Mouse (Mus musculus): ENCODE measurements around the gene Camkk2. TPM values are rescaled to one million over a fixed set of nuclear protein-coding genes. Genes with fewer than 3 reads are reported as not detected.
A peak's percentile ranks its signal among the peaks of the same experiment; 100 is the strongest.

Camkk2 gene
- polyA plus RNA-seq, 1 experiment from 2014 or later: 29.3 TPM

DNA sequence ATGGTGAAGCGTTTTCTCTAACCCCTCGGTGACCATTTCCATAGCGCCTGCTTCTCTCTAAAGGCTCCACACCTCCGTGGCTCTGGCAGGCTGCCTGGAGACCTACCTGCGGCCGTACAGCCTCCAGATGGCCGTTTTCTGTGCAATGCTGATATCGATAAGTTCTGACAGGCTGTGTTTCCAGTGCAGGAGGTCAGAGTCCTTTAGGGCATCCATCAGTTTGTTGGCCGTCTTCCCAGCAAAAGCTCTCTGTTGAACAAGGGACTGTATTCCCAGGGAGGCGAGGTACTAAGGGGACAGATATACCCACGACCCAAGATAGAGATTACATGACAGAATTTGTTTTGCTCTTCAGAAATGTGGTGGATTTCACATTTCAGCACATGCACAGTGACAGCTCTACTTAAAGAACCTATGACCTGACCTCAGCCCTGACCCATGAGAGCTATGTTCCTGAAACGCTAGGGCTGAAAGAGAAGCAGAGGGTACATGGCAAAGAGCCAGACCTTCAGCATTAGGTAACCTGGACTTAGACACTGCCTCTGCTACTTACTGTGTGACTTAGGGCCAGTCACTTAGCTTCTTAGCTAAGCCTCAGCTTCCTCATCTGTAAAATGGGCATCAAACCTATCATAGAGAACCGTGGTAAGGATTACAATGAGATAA lies 21.3 kb upstream of the Camkk2 start:
- no peaks in the 10 kb centered on the region for H3K4me1 ChIP-seq (replicated peaks)
- H3K4me3 ChIP-seq: no peak overlapping the region
- no peaks in the 10 kb centered on the region for H3K9me3 ChIP-seq
- peaks cover 98% of the 10 kb centered on the region for H3K36me3 ChIP-seq
- DNase-seq (ENCODE audit: low spot score): no peak
- H3K27ac ChIP-seq: no peak overlapping the region
- H3K27me3 ChIP-seq (ENCODE audit: insufficient read depth, poor library complexity, severe bottlenecking): no peaks in the 10 kb centered on the region
- WGBS: 91% methylated on average over 13 of the region's 13 CpGs

DNA sequence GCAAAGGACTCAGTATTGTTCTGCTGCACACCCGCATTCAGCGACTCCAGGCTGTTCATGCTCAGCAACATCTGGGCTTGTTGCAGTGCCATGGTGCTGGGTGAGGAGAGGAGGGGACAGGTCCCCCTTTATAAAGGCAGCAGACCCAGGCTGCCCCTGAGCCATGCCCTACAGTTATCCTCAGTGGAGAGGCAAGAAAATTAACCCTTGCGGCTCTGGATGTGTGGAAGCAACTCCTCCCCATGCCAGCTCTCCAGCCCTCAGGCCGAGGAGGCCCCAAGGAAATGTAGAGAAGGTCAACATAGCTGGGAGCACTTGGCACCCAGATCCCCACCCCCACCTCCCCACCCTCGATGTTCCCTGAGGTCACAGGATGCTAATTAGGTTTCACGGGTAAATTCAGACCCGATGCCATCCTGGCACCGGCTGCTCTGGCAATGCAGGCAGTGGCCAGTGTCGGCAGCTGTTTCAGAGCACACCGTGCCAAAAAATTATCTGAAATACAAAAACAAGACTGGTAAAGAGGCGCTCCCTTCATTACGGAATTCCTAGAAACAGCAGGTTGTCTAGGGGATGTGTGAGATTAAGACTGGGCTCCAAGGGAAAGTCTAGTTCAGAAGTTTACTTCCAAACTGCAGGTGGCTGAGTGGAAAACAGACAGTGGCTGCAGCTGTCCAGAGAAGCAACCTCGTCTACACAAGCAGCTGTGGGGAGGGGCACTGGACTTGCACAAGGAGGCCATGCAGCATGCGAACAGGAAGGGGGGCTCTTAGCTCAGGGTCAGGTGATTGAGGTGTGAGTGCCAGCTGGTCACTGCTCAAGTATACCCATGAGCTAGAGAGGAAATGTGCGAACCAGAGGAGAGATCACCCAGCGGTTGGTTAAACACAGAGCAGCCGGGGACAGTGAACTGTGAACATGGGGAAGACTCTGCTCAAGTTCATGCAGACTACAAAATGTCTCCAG lies 20.5 kb upstream of the Camkk2 start:
- H3K4me3 ChIP-seq: no peak overlapping the region
- no peaks in the 10 kb centered on the region for H3K27me3 ChIP-seq (ENCODE audit: insufficient read depth, poor library complexity, severe bottlenecking)
- 90% methylated on average over 17 of the region's 17 CpGs for WGBS
- DNase-seq (ENCODE audit: low spot score): no peak
- H3K4me1 ChIP-seq (replicated peaks): no peaks in the 10 kb centered on the region
- no peaks in the 10 kb centered on the region for H3K9me3 ChIP-seq
- H3K27ac ChIP-seq: no peak overlapping the region
- peaks cover 98% of the 10 kb centered on the region for H3K36me3 ChIP-seq

GRCm38 (mm10) chr5:122798557-122799378 lies 19.6 kb upstream of the Camkk2 start:
- H3K4me1 ChIP-seq (replicated peaks): no peaks in the 10 kb centered on the region
- no peak for DNase-seq (ENCODE audit: low spot score)
- 90% methylated on average over 17 of the region's 17 CpGs for WGBS
- H3K36me3 ChIP-seq: peaks cover 98% of the 10 kb centered on the region
- no peak overlapping the region for H3K27ac ChIP-seq
- H3K27me3 ChIP-seq (ENCODE audit: insufficient read depth, poor library complexity, severe bottlenecking): no peaks in the 10 kb centered on the region
- H3K9me3 ChIP-seq: no peaks in the 10 kb centered on the region
- H3K4me3 ChIP-seq: no peak overlapping the region

DNA sequence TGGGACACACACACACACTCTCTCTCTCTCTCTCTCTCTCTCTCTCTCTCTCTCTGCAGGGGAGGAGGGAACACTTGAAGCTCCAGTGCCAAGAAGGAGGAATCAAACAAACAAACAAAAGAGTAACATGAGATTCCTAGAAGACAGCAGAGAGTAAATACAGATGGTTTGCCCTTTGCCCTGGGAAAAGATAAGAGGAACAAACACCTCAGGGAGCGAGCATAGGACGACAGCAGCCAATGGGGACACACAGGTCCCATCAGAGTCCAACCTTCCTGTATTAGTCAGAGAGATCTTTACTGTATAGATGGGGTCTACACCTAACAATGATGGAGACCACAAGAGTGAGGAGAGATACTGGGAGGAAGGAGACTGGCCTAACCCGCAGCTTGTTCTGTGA lies 18.7 kb upstream of the Camkk2 start:
- peaks cover 98% of the 10 kb centered on the region for H3K36me3 ChIP-seq
- no peaks in the 10 kb centered on the region for H3K9me3 ChIP-seq
- no peak overlapping the region for H3K4me3 ChIP-seq
- H3K4me1 ChIP-seq (replicated peaks): no peaks in the 10 kb centered on the region
- H3K27me3 ChIP-seq (ENCODE audit: insufficient read depth, poor library complexity, severe bottlenecking): no peaks in the 10 kb centered on the region
- WGBS: 86% methylated on average over 3 of the region's 3 CpGs
- no peak overlapping the region for H3K27ac ChIP-seq
- no peak for DNase-seq (ENCODE audit: low spot score)

DNA sequence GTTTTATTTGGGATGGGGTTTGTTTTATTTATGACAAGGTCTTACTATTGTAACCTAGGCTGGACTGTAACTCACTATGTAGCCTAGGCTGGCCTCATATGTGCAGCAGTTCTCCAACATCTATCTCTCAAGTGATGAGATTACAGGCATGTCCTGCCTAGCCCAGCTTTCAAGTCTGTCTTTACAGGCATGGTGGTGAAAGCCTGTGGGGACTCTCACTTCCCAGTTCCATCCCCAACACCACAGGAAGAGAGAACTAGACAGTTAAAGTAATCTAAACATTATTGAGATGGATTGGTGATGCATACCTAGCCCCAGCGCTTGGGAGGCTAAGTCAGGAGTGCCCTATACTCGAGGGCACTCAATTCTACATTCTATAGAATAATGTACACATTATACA lies 9.5 kb upstream of the Camkk2 start:
- Histone ChIP-seq H3K36me3 (peaks cover 85% of the 10 kb centered on the region), H3K4me3 (no peak overlapping the region), H3K27me3 (ENCODE audit: insufficient read depth, poor library complexity, severe bottlenecking) (no peaks in the 10 kb centered on the region), H3K4me1 (replicated peaks) (peaks cover 6% of the 10 kb centered on the region), H3K27ac (no peak overlapping the region), H3K9me3 (no peaks in the 10 kb centered on the region)
- DNase-seq (ENCODE audit: low spot score): no peak
- 93% methylated on average over 2 of the region's 2 CpGs for WGBS

DNA sequence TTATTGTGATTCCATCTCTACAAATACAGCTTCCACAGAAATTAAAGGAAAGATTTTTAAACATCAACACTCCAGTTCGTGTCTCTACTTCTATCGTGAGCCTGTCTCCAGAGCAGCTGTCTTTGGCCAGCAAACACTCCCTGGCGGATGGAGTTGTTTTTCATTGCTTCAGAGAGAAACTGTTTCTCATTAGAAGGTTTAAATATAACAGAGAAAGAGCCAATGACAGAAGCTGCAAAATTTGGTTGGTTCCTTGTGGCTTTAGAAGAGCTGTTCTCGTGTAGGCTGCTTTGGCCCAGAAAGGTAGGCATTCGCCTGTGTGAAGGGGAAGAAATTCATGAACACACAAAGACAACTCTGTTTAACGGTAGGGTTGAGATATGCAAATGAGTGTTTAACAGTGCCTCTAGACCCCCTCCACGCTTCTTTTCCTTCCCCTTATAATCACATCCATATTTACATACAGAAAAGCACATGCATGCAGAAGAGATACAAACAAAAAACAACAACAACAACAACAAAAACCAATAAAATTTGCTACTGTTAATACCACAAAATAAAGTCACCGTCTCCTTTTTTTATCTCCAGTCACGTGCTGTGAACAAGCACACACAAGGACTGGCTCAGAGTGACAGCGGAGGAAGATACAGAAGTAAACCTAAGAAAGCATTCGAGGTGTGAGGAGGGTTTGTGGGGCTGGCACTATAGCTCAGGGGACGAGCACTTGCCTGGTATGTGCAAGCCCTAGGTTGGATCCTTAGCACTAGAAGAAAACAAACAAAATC lies 7.0 kb upstream of the Camkk2 start:
- H3K4me1 ChIP-seq (replicated peaks): peaks cover 6% of the 10 kb centered on the region
- H3K9me3 ChIP-seq: no peaks in the 10 kb centered on the region
- H3K27me3 ChIP-seq (ENCODE audit: insufficient read depth, poor library complexity, severe bottlenecking): no peaks in the 10 kb centered on the region
- peaks cover 61% of the 10 kb centered on the region for H3K36me3 ChIP-seq
- DNase-seq (ENCODE audit: low spot score): no peak
- WGBS: 75% methylated on average over 12 of the region's 12 CpGs
- no peak overlapping the region for H3K27ac ChIP-seq
- H3K4me3 ChIP-seq: no peak overlapping the region

GRCm38 (mm10) chr5:122783726-122784406 lies 4.7 kb upstream of the Camkk2 start:
- Histone ChIP-seq H3K4me3 (no peak overlapping the region), H3K36me3 (peaks cover 37% of the 10 kb centered on the region), H3K4me1 (replicated peaks) (peaks cover 15% of the 10 kb centered on the region), H3K9me3 (no peaks in the 10 kb centered on the region), H3K27me3 (ENCODE audit: insufficient read depth, poor library complexity, severe bottlenecking) (peaks cover 4% of the 10 kb centered on the region; the same call in 1 of the 2 replicates), H3K27ac (no peak overlapping the region)
- 64% methylated on average over 14 of the region's 14 CpGs for WGBS
- no peak for DNase-seq (ENCODE audit: low spot score)

DNA sequence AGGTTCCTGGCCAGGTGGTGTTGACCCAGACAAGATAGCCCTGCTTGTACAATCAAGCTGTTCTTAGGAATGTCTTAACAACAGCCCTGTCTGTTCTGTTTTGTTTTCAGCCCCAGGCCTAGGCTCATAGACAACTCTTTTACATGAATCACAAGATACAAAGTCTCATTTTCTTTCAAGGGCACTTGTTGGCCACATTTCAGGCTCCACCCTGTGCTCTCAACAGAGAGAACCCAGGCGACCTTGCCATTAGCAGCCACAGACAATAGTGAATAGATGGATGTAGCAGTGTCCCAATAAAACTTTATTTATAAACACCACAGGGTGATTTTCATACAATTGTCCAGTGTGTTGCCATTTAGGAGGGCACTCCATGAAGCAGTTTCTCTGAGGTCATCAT lies 2.9 kb upstream of the Camkk2 start:
- no peak overlapping the region for H3K4me3 ChIP-seq
- 70% methylated on average over 1 of the region's 1 CpGs for WGBS
- H3K4me1 ChIP-seq (replicated peaks): peaks cover 25% of the 10 kb centered on the region
- peaks cover 19% of the 10 kb centered on the region for H3K36me3 ChIP-seq
- peaks cover 13% of the 10 kb centered on the region; the same call in 1 of the 2 replicates for H3K27me3 ChIP-seq (ENCODE audit: insufficient read depth, poor library complexity, severe bottlenecking)
- no peak for DNase-seq (ENCODE audit: low spot score)
- H3K27ac ChIP-seq: no peak overlapping the region
- H3K9me3 ChIP-seq: no peaks in the 10 kb centered on the region

DNA sequence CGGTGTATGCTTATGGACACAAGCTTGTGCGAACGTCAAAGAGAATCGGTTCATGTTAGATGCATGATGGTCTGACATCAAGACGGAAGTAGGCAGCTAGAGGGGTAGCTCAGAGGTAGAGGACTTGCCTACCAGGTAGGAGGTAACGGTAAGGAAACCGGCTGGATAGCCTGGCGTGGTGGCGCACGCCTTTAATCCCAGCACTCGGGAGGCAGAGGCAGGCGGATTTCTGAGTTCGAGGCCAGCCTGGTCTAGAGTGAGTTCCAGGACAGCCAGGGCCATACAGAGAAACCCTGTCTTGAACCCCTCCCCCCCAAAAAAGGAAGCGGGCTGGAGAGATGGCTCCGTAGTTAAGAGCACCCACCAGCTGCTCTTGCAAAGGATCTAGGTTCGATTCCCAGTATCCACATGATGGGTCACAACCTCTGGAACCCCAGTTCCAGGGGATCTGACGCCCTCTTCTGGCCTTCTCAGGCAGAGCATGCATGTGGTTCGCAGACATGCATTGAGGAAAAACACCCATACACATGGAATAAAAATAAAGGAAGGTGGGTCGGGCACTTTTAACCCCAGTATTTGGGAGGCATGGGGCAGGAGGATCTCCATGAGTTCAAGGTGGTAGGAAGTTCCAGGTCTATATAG lies 1.7 kb upstream of the Camkk2 start:
- whole genome bisulfite sequencing: 87% methylated on average over 19 of the region's 19 CpGs
- H3K4me3 ChIP-seq: no peak overlapping the region
- H3K36me3 ChIP-seq: peaks cover 11% of the 10 kb centered on the region
- H3K27me3 ChIP-seq (ENCODE audit: insufficient read depth, poor library complexity, severe bottlenecking): peaks cover 13% of the 10 kb centered on the region; the same call in 1 of the 2 replicates
- H3K4me1 ChIP-seq (replicated peaks): peaks cover 25% of the 10 kb centered on the region
- no peak for DNase-seq (ENCODE audit: low spot score)
- no peaks in the 10 kb centered on the region for H3K9me3 ChIP-seq
- no peak overlapping the region for H3K27ac ChIP-seq

- 2% methylated on average over 55 of the region's 55 CpGs for WGBS
- H3K27ac ChIP-seq: peak overlapping the region; percentile 91
These were observed 680 bp downstream of the Camkk2 start for GRCm38 (mm10) chr5:122778231-122779226.

More at GRCm38 (mm10) chr5:122778231-122779226, 680 bp downstream of the Camkk2 start:
- Histone ChIP-seq H3K9me3 (no peaks in the 10 kb centered on the region), H3K4me1 (replicated peaks) (peaks cover 19% of the 10 kb centered on the region), H3K4me3 (peak overlapping the region; percentile 86), H3K36me3 (peaks cover 18% of the 10 kb centered on the region), H3K27me3 (ENCODE audit: insufficient read depth, poor library complexity, severe bottlenecking) (peaks cover 13% of the 10 kb centered on the region; the same call in 1 of the 2 replicates)
- DNase-seq (ENCODE audit: low spot score): peak; percentile 55

Data from hindbrain, embryonic 10.5 days (tissue).